13 mouse cellular contexts compared by ENCODE assay signal in genomic region chr19:26475754-26476153, GRCm38 (mm10).
DNase-seq lines count a peak whose midpoint lies in the region; ATAC-seq lines count a peak whose summit lies in the region.
"Had no signal": no experiment of that assay in that cellular context is flagged by ENCODE, and none has a peak within 500 bp of the region (broad histone marks: within the 10 kb centered on the region; RNA-seq: fewer than 3 reads in every experiment).

No protein-coding gene starts in this region.

- peak; percentile 44; the same call in 1 of the 2 replicates for ATAC-seq in midbrain, embryonic 11.5 days (ENCODE audit: low FRiP score)
- ATAC-seq in midbrain, embryonic 13.5 days, result no peak
- peak; percentile 34; the same call in 1 of the 2 replicates for ATAC-seq in intestine, embryonic 15.5 days

- no peaks in the 10 kb centered on the region for H3K9me3 ChIP-seq in midbrain, embryonic 11.5 days (ENCODE audit: control insufficient read depth, low read length)
- H3K9me3 ChIP-seq in midbrain, embryonic 13.5 days, result no peaks in the 10 kb centered on the region
- H3K9me3 ChIP-seq in intestine, embryonic 15.5 days, result no peaks in the 10 kb centered on the region
- H3K9me3 ChIP-seq: liver, embryonic 13.5 days had no signal

- peaks cover 10% of the 10 kb centered on the region for H3K4me1 ChIP-seq in midbrain, embryonic 11.5 days (ENCODE audit: control insufficient read depth, insufficient read depth, low read length)
- H3K4me1 ChIP-seq in midbrain, embryonic 13.5 days (replicated peaks), result peaks cover 18% of the 10 kb centered on the region
- peaks cover 8% of the 10 kb centered on the region; the same call in 1 of the 2 replicates for H3K4me1 ChIP-seq in intestine, embryonic 15.5 days (replicated peaks)
- H3K4me1 ChIP-seq: liver, embryonic 13.5 days had no signal

- no peak overlapping the region for H3K4me3 ChIP-seq in midbrain, embryonic 11.5 days (ENCODE audit: low read depth, low read length)
- no peak overlapping the region for H3K4me3 ChIP-seq in midbrain, embryonic 13.5 days (replicated peaks)
- no peak overlapping the region for H3K4me3 ChIP-seq in intestine, embryonic 15.5 days (replicated peaks)
- H3K4me3 ChIP-seq: layer of hippocampus, adult 2 months; liver, embryonic 13.5 days had no signal

- peak; percentile 1 to 6 for DNase-seq in heart, postnatal 10 days
- DNase-seq in heart, postnatal 4 days, result no peak
- no peak for DNase-seq in midbrain, embryonic 11.5 days (ENCODE audit: low spot score, missing footprints)
- DNase-seq in telencephalon, adult 2 months (ENCODE audit: low read depth, low spot score), result peak; percentile 57
- no peak for DNase-seq in testis, postnatal 10 days (ENCODE audit: low spot score)
- no peak for DNase-seq in ovary, postnatal 36 days (ENCODE audit: low spot score)
- DNase-seq: kidney, adult 9 months; liver, embryonic 13.5 days; thymus, postnatal 36 days had no signal

- no peaks in the 10 kb centered on the region for H3K36me3 ChIP-seq in midbrain, embryonic 11.5 days (ENCODE audit: control insufficient read depth, insufficient read depth, low read length)
- H3K36me3 ChIP-seq in midbrain, embryonic 13.5 days, result no peaks in the 10 kb centered on the region
- no peaks in the 10 kb centered on the region for H3K36me3 ChIP-seq in intestine, embryonic 15.5 days
- H3K36me3 ChIP-seq: liver, embryonic 13.5 days had no signal

- H3K27ac ChIP-seq in midbrain, embryonic 11.5 days (ENCODE audit: low read depth, low read length), result no peak overlapping the region
- no peak overlapping the region for H3K27ac ChIP-seq in midbrain, embryonic 13.5 days
- H3K27ac ChIP-seq in intestine, embryonic 15.5 days, result no peak overlapping the region
- H3K27ac ChIP-seq: layer of hippocampus, adult 2 months; liver, embryonic 13.5 days; macrophage had no signal

- H3K4me2 ChIP-seq in midbrain, embryonic 11.5 days, result no peak overlapping the region
- no peak overlapping the region for H3K4me2 ChIP-seq in midbrain, embryonic 13.5 days (replicated peaks)
- H3K4me2 ChIP-seq in intestine, embryonic 15.5 days (replicated peaks), result no peak overlapping the region
- H3K4me2 ChIP-seq: liver, embryonic 13.5 days had no signal

- H3K27me3 ChIP-seq in midbrain, embryonic 11.5 days (ENCODE audit: control insufficient read depth, insufficient read depth, low read length), result no peaks in the 10 kb centered on the region
- 0 out of 2 replicates have a peak, but pooled peaks cover 3% of the 10 kb centered on the region for H3K27me3 ChIP-seq in midbrain, embryonic 13.5 days
- H3K27me3 ChIP-seq in intestine, embryonic 15.5 days (replicated peaks), result no peaks in the 10 kb centered on the region
- H3K27me3 ChIP-seq: liver, embryonic 13.5 days had no signal

- H3K9ac ChIP-seq in midbrain, embryonic 11.5 days (ENCODE audit: low read length), result no peak overlapping the region
- no peak overlapping the region for H3K9ac ChIP-seq in midbrain, embryonic 13.5 days (replicated peaks)
- no peak overlapping the region for H3K9ac ChIP-seq in intestine, embryonic 15.5 days
- H3K9ac ChIP-seq: liver, embryonic 13.5 days had no signal

- intact Hi-C loops in heart, postnatal 10 days (cut with DNase I), result no loop called here

- 41% methylated on average over 2 of the region's 2 CpGs for WGBS in midbrain, embryonic 11.5 days
- 27% methylated on average over 2 of the region's 2 CpGs for WGBS in midbrain, embryonic 13.5 days
- WGBS in intestine, embryonic 15.5 days, result 43% methylated on average over 2 of the region's 2 CpGs

Comparison
In these comparisons a context has a peak if more than half of its experiments do, and no peak if none do; other contexts are left out.
1. DNase-seq: peak in heart, postnatal 10 days (2 of 2) and telencephalon, adult 2 months (single experiment); none in heart, postnatal 4 days (single experiment), midbrain, embryonic 11.5 days (single experiment), testis, postnatal 10 days (single experiment) and ovary, postnatal 36 days (single experiment).